Mouse (Mus musculus): ENCODE data around the gene Sorl1. TPM values are rescaled to one million over a fixed set of nuclear protein-coding genes. Genes with fewer than 3 reads are reported as not detected.

Sorl1 gene
- polyA plus RNA-seq, 1 experiment from 2014 or later, result 2.3 TPM

DNA sequence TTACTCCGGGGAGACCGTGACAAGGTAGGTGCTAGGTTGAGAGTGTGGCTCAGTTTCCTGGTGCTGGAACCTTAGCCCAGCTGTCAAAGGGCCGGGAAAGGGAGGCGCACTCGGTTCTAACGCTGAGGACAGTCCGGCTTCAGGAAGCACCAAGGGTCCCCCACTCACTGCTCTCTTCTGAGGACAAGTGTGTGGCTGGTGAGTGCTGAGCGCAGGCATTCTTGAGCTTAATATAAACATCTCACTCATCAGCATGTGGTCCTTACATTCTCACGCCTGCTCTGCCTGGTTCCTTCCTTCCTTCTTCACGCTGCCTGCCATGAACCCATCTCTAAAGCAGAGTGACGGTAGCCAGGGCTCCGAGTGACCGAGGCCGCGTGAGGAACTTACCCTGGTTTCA is 148.1 kb downstream of the Sorl1 start:
- 88% methylated on average over 15 of the region's 15 CpGs for WGBS
- H3K27ac ChIP-seq (replicated peaks), result no peak overlapping the region
- DNase-seq (ENCODE audit: low spot score), result no peak
- H3K4me3 ChIP-seq, result no peak overlapping the region
- H3K27me3 ChIP-seq (ENCODE audit: low read depth, poor library complexity, severe bottlenecking), result no peaks in the 10 kb centered on the region
- peaks cover 8% of the 10 kb centered on the region; the same call in 1 of the 2 replicates for H3K36me3 ChIP-seq
- no peaks in the 10 kb centered on the region; the same call in 1 of the 2 replicates for H3K9me3 ChIP-seq (replicated peaks)
- H3K4me1 ChIP-seq, result peaks cover 3% of the 10 kb centered on the region; the same call in 1 of the 2 replicates

DNA sequence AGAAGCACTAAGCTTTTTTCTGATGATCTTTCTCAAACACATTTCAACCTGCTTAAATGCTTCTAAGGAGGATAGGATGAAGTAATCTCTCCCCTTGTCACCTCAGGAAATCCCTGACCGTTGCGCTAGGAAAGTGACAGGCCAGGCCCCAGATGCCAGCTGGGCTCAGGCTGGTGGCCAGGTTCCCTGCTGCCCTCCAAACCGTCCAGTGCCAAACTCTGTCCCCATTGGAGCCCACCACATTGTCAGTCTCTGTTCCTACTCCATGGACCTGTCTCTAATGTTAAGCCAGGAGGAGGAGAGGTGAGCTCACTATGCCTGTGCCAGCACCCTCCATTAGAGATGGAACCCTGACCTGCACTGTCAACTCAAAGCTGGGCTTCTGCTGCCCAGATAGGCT is 149.4 kb downstream of the Sorl1 start:
- no peaks in the 10 kb centered on the region; the same call in 1 of the 2 replicates for H3K9me3 ChIP-seq (replicated peaks)
- H3K4me3 ChIP-seq, result no peak overlapping the region
- 80% methylated on average over 3 of the region's 3 CpGs for WGBS
- peaks cover 9% of the 10 kb centered on the region for H3K36me3 ChIP-seq
- H3K27ac ChIP-seq (replicated peaks), result no peak overlapping the region
- H3K4me1 ChIP-seq, result peaks cover 3% of the 10 kb centered on the region; the same call in 1 of the 2 replicates
- no peak for DNase-seq (ENCODE audit: low spot score)
- H3K27me3 ChIP-seq (ENCODE audit: low read depth, poor library complexity, severe bottlenecking), result no peaks in the 10 kb centered on the region

GRCm38 (mm10) chr9:41973775-41974657 is 150.1 kb downstream of the Sorl1 start:
- 73% methylated on average over 25 of the region's 25 CpGs for WGBS
- H3K9me3 ChIP-seq (replicated peaks), result no peaks in the 10 kb centered on the region; the same call in 1 of the 2 replicates
- H3K27me3 ChIP-seq (ENCODE audit: low read depth, poor library complexity, severe bottlenecking), result no peaks in the 10 kb centered on the region
- peaks cover 3% of the 10 kb centered on the region; the same call in 1 of the 2 replicates for H3K4me1 ChIP-seq
- H3K36me3 ChIP-seq, result peaks cover 16% of the 10 kb centered on the region
- DNase-seq (ENCODE audit: low spot score), result peak; percentile 75
- no peak overlapping the region for H3K4me3 ChIP-seq
- H3K27ac ChIP-seq (replicated peaks), result peak overlapping the region; percentile 55; the same call in 1 of the 2 replicates

DNA sequence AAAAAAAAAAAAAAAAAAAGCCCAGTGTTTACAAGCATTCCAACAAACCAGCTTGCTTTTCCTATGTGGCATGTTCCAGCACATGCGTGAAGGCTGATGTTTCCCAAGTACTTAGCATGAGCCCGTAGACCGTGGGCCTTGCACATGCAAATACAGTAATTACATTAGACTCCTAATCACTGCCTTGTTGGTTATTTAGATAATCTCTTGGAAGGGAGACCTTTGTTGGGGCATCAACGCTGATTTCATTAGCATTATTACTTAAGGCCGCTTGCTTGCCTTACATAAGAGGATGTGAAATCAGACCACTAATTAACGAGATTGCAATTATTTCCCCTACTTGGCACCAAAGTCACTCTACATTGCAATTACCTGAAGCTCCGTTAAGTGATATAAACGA is 154.1 kb downstream of the Sorl1 start:
- Histone ChIP-seq H3K4me1 (peaks cover 3% of the 10 kb centered on the region; the same call in 1 of the 2 replicates), H3K27me3 (ENCODE audit: low read depth, poor library complexity, severe bottlenecking) (no peaks in the 10 kb centered on the region), H3K27ac (replicated peaks) (no peak overlapping the region), H3K36me3 (peaks cover 11% of the 10 kb centered on the region), H3K9me3 (replicated peaks) (no peaks in the 10 kb centered on the region), H3K4me3 (no peak overlapping the region)
- 95% methylated on average over 8 of the region's 8 CpGs for WGBS
- DNase-seq (ENCODE audit: low spot score), result no peak

GRCm38 (mm10) chr9:41968673-41969460 is 155.2 kb downstream of the Sorl1 start:
- no peak for DNase-seq (ENCODE audit: low spot score)

GRCm38 (mm10) chr9:41961274-41961673 is 162.8 kb downstream of the Sorl1 start:
- no peaks in the 10 kb centered on the region for H3K27me3 ChIP-seq (ENCODE audit: low read depth, poor library complexity, severe bottlenecking)
- no peak for DNase-seq (ENCODE audit: low spot score)
- no peaks in the 10 kb centered on the region for H3K9me3 ChIP-seq (replicated peaks)
- H3K4me3 ChIP-seq, result no peak overlapping the region
- no peaks in the 10 kb centered on the region for H3K36me3 ChIP-seq
- H3K27ac ChIP-seq (replicated peaks), result no peak overlapping the region
- H3K4me1 ChIP-seq, result no peaks in the 10 kb centered on the region; the same call in 1 of the 2 replicates
- WGBS, result 71% methylated on average over 10 of the region's 10 CpGs

More at GRCm38 (mm10) chr9:41968673-41969460, 155.2 kb downstream of the Sorl1 start:
- H3K4me3 ChIP-seq, result no peak overlapping the region
- WGBS, result 94% methylated on average over 15 of the region's 15 CpGs
- H3K36me3 ChIP-seq, result peaks cover 11% of the 10 kb centered on the region
- H3K27me3 ChIP-seq (ENCODE audit: low read depth, poor library complexity, severe bottlenecking), result no peaks in the 10 kb centered on the region
- no peak overlapping the region for H3K27ac ChIP-seq (replicated peaks)
- no peaks in the 10 kb centered on the region for H3K9me3 ChIP-seq (replicated peaks)
- no peaks in the 10 kb centered on the region for H3K4me1 ChIP-seq

DNA sequence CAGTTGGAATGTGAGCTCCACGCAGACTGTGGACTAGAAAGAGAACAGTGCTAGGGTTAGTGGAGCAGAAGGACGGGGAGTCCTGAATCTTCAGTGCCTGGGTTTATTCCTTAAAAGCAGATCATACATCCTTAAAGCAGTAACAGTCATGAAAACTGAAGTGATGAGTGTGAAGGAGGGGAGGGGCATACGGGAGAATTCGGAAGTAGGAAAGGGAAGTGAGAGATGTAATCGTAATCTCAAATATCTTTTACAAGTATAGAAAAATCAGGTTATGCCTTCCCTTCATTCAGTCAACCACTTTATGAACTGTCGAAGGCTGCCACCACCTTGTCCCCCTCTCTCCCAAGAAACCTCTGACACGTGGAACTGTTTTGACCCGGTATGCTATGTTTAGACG is 165.8 kb downstream of the Sorl1 start:
- Histone ChIP-seq H3K36me3 (no peaks in the 10 kb centered on the region), H3K27me3 (ENCODE audit: low read depth, poor library complexity, severe bottlenecking) (no peaks in the 10 kb centered on the region)
- 93% methylated on average over 9 of the region's 9 CpGs for WGBS

DNA sequence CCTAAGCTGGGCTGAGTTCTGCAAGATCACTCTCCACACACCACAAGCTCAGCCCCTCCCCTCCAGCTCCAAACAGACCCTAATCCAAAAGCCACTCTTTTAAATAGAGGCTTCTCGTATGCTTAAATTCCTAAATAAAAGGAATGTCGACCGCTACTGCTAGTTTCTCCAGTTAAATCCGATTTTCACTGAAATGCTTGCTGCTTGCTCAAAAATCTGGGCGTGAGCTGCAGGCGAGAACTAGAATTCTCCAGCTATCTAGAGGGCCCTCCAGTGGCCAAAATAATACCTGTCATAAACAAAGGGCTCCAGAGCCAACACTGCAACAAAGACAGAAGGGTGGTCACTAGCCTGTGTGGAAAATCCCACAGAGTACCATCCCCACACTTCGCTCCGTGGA is 170.6 kb downstream of the Sorl1 start:
- no peaks in the 10 kb centered on the region for H3K36me3 ChIP-seq
- H3K9me3 ChIP-seq (replicated peaks), result no peaks in the 10 kb centered on the region
- H3K4me1 ChIP-seq, result peaks cover 54% of the 10 kb centered on the region
- peak overlapping the region; percentile 92 for H3K27ac ChIP-seq (replicated peaks)
- 10% methylated on average over 8 of the region's 8 CpGs for WGBS
- peak; percentile 67 for DNase-seq (ENCODE audit: low spot score)
- no peaks in the 10 kb centered on the region; the same call in 1 of the 2 replicates for H3K27me3 ChIP-seq (ENCODE audit: low read depth, poor library complexity, severe bottlenecking)
- H3K4me3 ChIP-seq, result no peak overlapping the region

More for the DNA sequence above, 165.8 kb downstream of the Sorl1 start:
- Histone ChIP-seq H3K9me3 (replicated peaks) (no peaks in the 10 kb centered on the region), H3K4me3 (no peak overlapping the region), H3K4me1 (peaks cover 12% of the 10 kb centered on the region), H3K27ac (replicated peaks) (no peak overlapping the region)
- DNase-seq (ENCODE audit: low spot score), result no peak

GRCm38 (mm10) chr9:41952650-41953204 is 171.4 kb downstream of the Sorl1 start:
- Histone ChIP-seq H3K27me3 (ENCODE audit: low read depth, poor library complexity, severe bottlenecking) (no peaks in the 10 kb centered on the region; the same call in 1 of the 2 replicates), H3K27ac (replicated peaks) (peak overlapping the region; percentile 92), H3K36me3 (no peaks in the 10 kb centered on the region), H3K9me3 (replicated peaks) (no peaks in the 10 kb centered on the region), H3K4me1 (peaks cover 54% of the 10 kb centered on the region), H3K4me3 (no peak overlapping the region)
- WGBS, result 78% methylated on average over 7 of the region's 7 CpGs
- no peak for DNase-seq (ENCODE audit: low spot score)

DNA sequence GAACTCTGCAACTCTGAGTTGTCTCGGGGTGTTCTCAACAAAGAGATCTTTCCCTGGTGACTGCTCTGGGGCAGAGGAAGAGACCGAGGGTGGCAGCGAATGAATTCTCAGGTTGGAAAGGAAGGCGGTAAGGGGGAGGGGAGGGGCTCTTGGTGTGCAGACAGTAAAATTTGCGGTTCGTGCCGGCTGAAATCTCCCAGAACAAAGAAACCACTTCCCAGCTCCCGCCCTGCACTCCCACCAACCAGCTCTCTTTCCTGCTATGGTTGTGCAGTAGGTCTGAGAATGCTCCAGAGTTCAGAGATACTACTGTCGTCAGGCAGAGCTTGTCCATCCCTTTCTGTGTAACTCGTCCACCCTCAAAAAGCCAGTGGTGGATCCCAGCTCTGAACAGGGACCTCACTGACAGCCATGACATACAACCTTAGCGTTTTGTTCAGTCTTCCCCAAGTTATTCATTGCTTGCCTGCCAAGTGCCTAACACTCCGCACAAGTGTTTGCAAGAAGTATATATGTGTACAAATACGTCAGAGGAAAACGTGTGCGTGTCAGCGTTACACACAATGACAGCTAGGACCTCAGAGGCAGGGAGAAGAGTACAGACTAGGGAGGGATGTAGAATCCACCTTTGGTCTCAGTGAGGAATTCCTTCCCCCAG is 172.5 kb downstream of the Sorl1 start:
- Histone ChIP-seq H3K4me1 (peaks cover 54% of the 10 kb centered on the region), H3K27ac (replicated peaks) (peak overlapping the region; percentile 92), H3K9me3 (replicated peaks) (no peaks in the 10 kb centered on the region), H3K36me3 (no peaks in the 10 kb centered on the region), H3K27me3 (ENCODE audit: low read depth, poor library complexity, severe bottlenecking) (no peaks in the 10 kb centered on the region; the same call in 1 of the 2 replicates), H3K4me3 (peak overlapping the region; percentile 55)
- 22% methylated on average over 16 of the region's 16 CpGs for WGBS
- DNase-seq (ENCODE audit: low spot score), result no peak

- Histone ChIP-seq H3K36me3 (no peaks in the 10 kb centered on the region), H3K9me3 (replicated peaks) (no peaks in the 10 kb centered on the region), H3K4me1 (peaks cover 54% of the 10 kb centered on the region), H3K27ac (replicated peaks) (peak overlapping the region; percentile 92), H3K27me3 (ENCODE audit: low read depth, poor library complexity, severe bottlenecking) (no peaks in the 10 kb centered on the region; the same call in 1 of the 2 replicates), H3K4me3 (peak overlapping the region; percentile 55)
- under 1% methylated on average over 21 of the region's 21 CpGs for WGBS
- DNase-seq (ENCODE audit: low spot score), result peak; percentile 89
Observed at GRCm38 (mm10) chr9:41950991-41951451, 173.1 kb downstream of the Sorl1 start.
